Mouse (Mus musculus): ENCODE measurements around the gene Rsph9. TPM values are rescaled to one million over a fixed set of nuclear protein-coding genes. Genes with fewer than 3 reads are reported as not detected.
A peak's percentile ranks its signal among the peaks of the same experiment; 100 is the strongest.

Gene Rsph9
- total RNA-seq, 2 experiments from 2014 or later = 1.1 to 1.4 TPM

GRCm38 (mm10) chr17:46152847-46153782 lies 9.1 kb upstream of the Rsph9 start, which contains the start of gene Mad2l1bp:
Gene Mad2l1bp (minus strand): TSS chr17:46153553.
- peak; percentile 71 to 85 for DNase-seq (ENCODE audit: low spot score in 2 of 2)

- DNase-seq (ENCODE audit: low spot score in 2 of 2) = no peak
These were observed 4.1 kb downstream of the Rsph9 start for GRCm38 (mm10) chr17:46139872-46140271.

- no peak for DNase-seq (ENCODE audit: low spot score in 2 of 2)
These were observed 5.3 kb downstream of the Rsph9 start for GRCm38 (mm10) chr17:46138563-46139236.

- DNase-seq (ENCODE audit: low spot score in 2 of 2) = no peak
These were observed 11.2 kb downstream of the Rsph9 start for GRCm38 (mm10) chr17:46132862-46133261.

GRCm38 (mm10) chr17:46132058-46132718 lies 11.8 kb downstream of the Rsph9 start:
- peak; percentile 67 to 77 for DNase-seq (ENCODE audit: low spot score in 2 of 2)

GRCm38 (mm10) chr17:46129741-46130498 lies 14.1 kb downstream of the Rsph9 start:
- peak; percentile 42 to 68 for DNase-seq (ENCODE audit: low spot score in 2 of 2)

- no peak for DNase-seq (ENCODE audit: low spot score in 2 of 2)
These were observed 16.1 kb downstream of the Rsph9 start for GRCm38 (mm10) chr17:46127814-46128493.

GRCm38 (mm10) chr17:46126608-46127007 lies 17.4 kb downstream of the Rsph9 start:
- no peak for DNase-seq (ENCODE audit: low spot score in 2 of 2)

GRCm38 (mm10) chr17:46123953-46124700 lies 19.9 kb downstream of the Rsph9 start:
- no peak for DNase-seq (ENCODE audit: low spot score in 2 of 2)

GRCm38 (mm10) chr17:46123285-46123684 lies 20.7 kb downstream of the Rsph9 start:
- DNase-seq (ENCODE audit: low spot score in 2 of 2) = no peak

- no peak for DNase-seq (ENCODE audit: low spot score in 2 of 2)
These were observed 21.2 kb downstream of the Rsph9 start for GRCm38 (mm10) chr17:46122791-46123190.

- no peak for DNase-seq (ENCODE audit: low spot score in 2 of 2)
These were observed 24.4 kb downstream of the Rsph9 start for GRCm38 (mm10) chr17:46119641-46120040.

GRCm38 (mm10) chr17:46118423-46118850 lies 25.6 kb downstream of the Rsph9 start:
- no peak for DNase-seq (ENCODE audit: low spot score in 2 of 2)

- no peak for DNase-seq (ENCODE audit: low spot score in 2 of 2)
These were observed 26.2 kb downstream of the Rsph9 start for GRCm38 (mm10) chr17:46117623-46118422.

GRCm38 (mm10) chr17:46116881-46117280 lies 27.1 kb downstream of the Rsph9 start:
- no peak for DNase-seq (ENCODE audit: low spot score in 2 of 2)

GRCm38 (mm10) chr17:46116138-46116537 lies 27.9 kb downstream of the Rsph9 start:
- DNase-seq (ENCODE audit: low spot score in 2 of 2) = no peak

- no peak for DNase-seq (ENCODE audit: low spot score in 2 of 2)
These were observed 28.5 kb downstream of the Rsph9 start for GRCm38 (mm10) chr17:46115489-46115888.
